23 mouse cellular contexts compared by ENCODE assay signal in the genomic region with DNA sequence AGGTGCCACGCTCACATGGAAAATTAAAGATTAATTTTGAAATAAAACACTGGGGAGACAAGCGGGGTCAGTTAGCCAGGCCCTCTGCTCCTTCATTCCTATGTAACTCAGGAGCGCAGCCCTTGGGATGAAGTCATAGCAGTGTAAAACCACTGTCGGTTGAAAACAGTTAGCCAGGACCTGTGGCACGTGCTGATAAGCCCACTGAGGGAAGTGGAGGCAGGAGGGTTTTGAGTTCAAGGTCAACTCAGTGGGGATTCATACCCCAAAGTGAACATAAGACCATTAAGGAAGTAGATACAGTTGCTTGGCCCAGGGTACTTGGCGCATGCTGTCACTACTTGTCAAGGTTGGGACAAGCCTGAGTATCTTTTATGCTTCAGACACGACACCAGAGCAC.
A peak's percentile ranks its signal among the peaks of the same experiment; 100 is the strongest.
DNase-seq lines count a peak whose midpoint lies in the region; ATAC-seq and TF ChIP-seq lines count a peak whose summit lies in the region.
"Had no signal": no experiment of that assay in that cellular context is flagged by ENCODE, and none has a peak within 500 bp of the region (broad histone marks: within the 10 kb centered on the region; RNA-seq: fewer than 3 reads in every experiment).

No protein-coding gene starts in this region.

- peak; percentile 73 to 94 for TF ChIP-seq EP300 in MEL (IDR thresholded peaks at IDR 0.05; ENCODE audit: low read depth in 1 of 2, low read length in 2 of 2)

- no peaks in the 10 kb centered on the region for H3K27me3 ChIP-seq in midbrain, postnatal 0 days (ENCODE audit: insufficient read depth, low read length)
- H3K27me3 ChIP-seq in midbrain, embryonic 10.5 days (ENCODE audit: low read depth, poor library complexity, severe bottlenecking): no peaks in the 10 kb centered on the region
- no peaks in the 10 kb centered on the region for H3K27me3 ChIP-seq in MEL (ENCODE audit: control insufficient read depth in 1 of 2, insufficient read depth in 2 of 2, low read length in 2 of 2)
- H3K27me3 ChIP-seq: CH12.LX; embryonic facial prominence, embryonic 12.5 days; forebrain, embryonic 13.5 days; Patski had no signal

- no peak for TF ChIP-seq CTCF in midbrain, postnatal 0 days (IDR thresholded peaks at IDR 0.05)
- no peak for TF ChIP-seq CTCF in MEL (IDR thresholded peaks at IDR 0.05 in 2 of 3, conservative IDR thresholded peaks at IDR 0.05 in 1 of 3; ENCODE audit: control insufficient read depth in 1 of 3, insufficient read depth in 1 of 3, low read depth in 2 of 3, low read length in 3 of 3, poor library complexity in 1 of 3, severe bottlenecking in 1 of 3)

- TF ChIP-seq RAD21 in MEL (IDR thresholded peaks at IDR 0.05; ENCODE audit: low read depth, low read length): no peak

- H3K9ac ChIP-seq in midbrain, postnatal 0 days (replicated peaks; ENCODE audit: low read length, poor library complexity, severe bottlenecking): no peak overlapping the region
- no peak overlapping the region for H3K9ac ChIP-seq in MEL (ENCODE audit: control insufficient read depth, low read depth, low read length, poor library complexity, severe bottlenecking)
- H3K9ac ChIP-seq: embryonic facial prominence, embryonic 12.5 days; forebrain, embryonic 13.5 days had no signal

- H3K27ac ChIP-seq in midbrain, postnatal 0 days (ENCODE audit: low read depth, low read length): 0 out of 2 replicates have a peak overlapping the region, but pooled peaks have one; percentile 12
- no peak overlapping the region for H3K27ac ChIP-seq in midbrain, embryonic 10.5 days (replicated peaks)
- H3K27ac ChIP-seq in MEL (ENCODE audit: control insufficient read depth, low read depth, low read length): peak overlapping the region; percentile 55; the same call in 1 of the 2 replicates
- H3K27ac ChIP-seq: embryonic facial prominence, embryonic 10.5 days; embryonic facial prominence, embryonic 12.5 days; forebrain, embryonic 13.5 days had no signal

- H3K4me2 ChIP-seq in midbrain, postnatal 0 days (ENCODE audit: low read depth, low read length, poor library complexity, severe bottlenecking): no peak overlapping the region
- H3K4me2 ChIP-seq: embryonic facial prominence, embryonic 12.5 days; forebrain, embryonic 13.5 days had no signal

- H3K4me1 ChIP-seq in midbrain, postnatal 0 days (ENCODE audit: insufficient read depth, low read length): 0 out of 2 replicates have a peak, but pooled peaks cover 7% of the 10 kb centered on the region
- H3K4me1 ChIP-seq in midbrain, embryonic 10.5 days: peaks cover 30% of the 10 kb centered on the region
- peaks cover 0 to 26% of the 10 kb centered on the region in 2 experiments; a peak in 2 of 4 replicates for H3K4me1 ChIP-seq in MEL (ENCODE audit: control insufficient read depth in 1 of 2, insufficient read depth in 2 of 2, low read length in 2 of 2)

- H3K79me2 ChIP-seq in MEL (ENCODE audit: control insufficient read depth, insufficient read depth, low read length, poor library complexity): no peaks in the 10 kb centered on the region

- DNase-seq in midbrain, postnatal 0 days (ENCODE audit: low spot score): no peak
- DNase-seq in midbrain, embryonic 10.5 days (ENCODE audit: low spot score): no peak
- peak; percentile 73 for DNase-seq in MEL (ENCODE audit: low read depth, low spot score)
- DNase-seq in urinary bladder, postnatal 25 days (ENCODE audit: low spot score): no peak
- DNase-seq in layer of hippocampus, adult 11-12 months (ENCODE audit: low spot score): no peak
- DNase-seq: adrenal gland, adult 8-10 months; adrenal gland, postnatal 14 days; adrenal gland, postnatal 36 days; B cell, adult 2 months; cerebellum, adult 11-12 months; cerebellum, adult 2 months; cerebellum, adult 9-10 months; cerebellum, postnatal 10 days; cerebellum, postnatal 25 days had no signal

- no peak for TF ChIP-seq POLR2A in MEL (IDR thresholded peaks at IDR 0.05; ENCODE audit: control insufficient read depth in 1 of 2, insufficient read depth in 1 of 2, low read depth in 1 of 2, low read length in 2 of 2, poor library complexity in 1 of 2)

- H3K36me3 ChIP-seq in midbrain, postnatal 0 days (ENCODE audit: insufficient read depth, low read length): peaks cover 55% of the 10 kb centered on the region
- H3K36me3 ChIP-seq in midbrain, embryonic 10.5 days: peaks cover 72% of the 10 kb centered on the region
- peaks cover 0 to 15% of the 10 kb centered on the region in 2 experiments for H3K36me3 ChIP-seq in MEL (ENCODE audit: control insufficient read depth in 1 of 2, insufficient read depth in 2 of 2, low read length in 2 of 2)

- no peaks in the 10 kb centered on the region for H3K9me3 ChIP-seq in midbrain, postnatal 0 days (ENCODE audit: low read length)
- H3K9me3 ChIP-seq in midbrain, embryonic 10.5 days (replicated peaks): no peaks in the 10 kb centered on the region
- H3K9me3 ChIP-seq in MEL (replicated peaks; ENCODE audit: insufficient read depth, low read length): no peaks in the 10 kb centered on the region
- H3K9me3 ChIP-seq: embryonic facial prominence, embryonic 10.5 days; embryonic facial prominence, embryonic 12.5 days; forebrain, embryonic 13.5 days; G1E had no signal

- WGBS in midbrain, postnatal 0 days: 94% methylated on average over 7 of the region's 7 CpGs
- WGBS in midbrain, embryonic 10.5 days: 94% methylated on average over 7 of the region's 7 CpGs

- ATAC-seq in midbrain, postnatal 0 days (ENCODE audit: low FRiP score): no peak
- ATAC-seq: activated CD4-positive, CD25-positive, alpha-beta regulatory T cell, adult 4 months; CD4-positive, CD25-positive, alpha-beta regulatory T cell, adult 4 months; forebrain, embryonic 13.5 days; forebrain, embryonic 16.5 days; Patski had no signal

- H3K4me3 ChIP-seq in midbrain, postnatal 0 days (ENCODE audit: low read depth, low read length): no peak overlapping the region
- no peak overlapping the region for H3K4me3 ChIP-seq in midbrain, embryonic 10.5 days
- H3K4me3 ChIP-seq in MEL (ENCODE audit: control insufficient read depth in 1 of 2, insufficient read depth in 1 of 2, low read depth in 2 of 2, low read length in 2 of 2): no peak overlapping the region
- H3K4me3 ChIP-seq: embryonic facial prominence, embryonic 10.5 days; embryonic facial prominence, embryonic 12.5 days; forebrain, embryonic 13.5 days had no signal

TF ChIP-seq in MEL, 35 proteins besides CTCF, POLR2A, EP300 and RAD21:
- peak; percentile 77 for TF ChIP-seq TCF12 (IDR thresholded peaks at IDR 0.05; ENCODE audit: low read depth, low read length)
- TF ChIP-seq JUND (IDR thresholded peaks at IDR 0.05; ENCODE audit: low read depth, low read length): no peak
- no peak for TF ChIP-seq ELF1 (IDR thresholded peaks at IDR 0.05; ENCODE audit: low read depth, low read length)
- peak; percentile 63 for TF ChIP-seq TAL1 (IDR thresholded peaks at IDR 0.05; ENCODE audit: low read length)
- no peak for TF ChIP-seq GABPA (IDR thresholded peaks at IDR 0.05; ENCODE audit: low read depth, low read length)
- no peak for TF ChIP-seq HCFC1 (IDR thresholded peaks at IDR 0.05; ENCODE audit: low read depth, low read length)
- no peak for TF ChIP-seq ZNF384 (IDR thresholded peaks at IDR 0.05; ENCODE audit: low read depth, low read length)
- peak; percentile 97 for TF ChIP-seq MYB (IDR thresholded peaks at IDR 0.05; ENCODE audit: low read depth, low read length)
- TF ChIP-seq MAFK (IDR thresholded peaks at IDR 0.05; ENCODE audit: borderline replicate concordance, low read depth, low read length): no peak
- no peak for TF ChIP-seq UBTF (IDR thresholded peaks at IDR 0.05; ENCODE audit: borderline replicate concordance, insufficient read depth, low read depth, low read length)
- TF ChIP-seq ETS1 (IDR thresholded peaks at IDR 0.05; ENCODE audit: low read depth, low read length): peak; percentile 61
- TF ChIP-seq RCOR1 (IDR thresholded peaks at IDR 0.05; ENCODE audit: low read depth, low read length): no peak
- TF ChIP-seq MXI1 (IDR thresholded peaks at IDR 0.05; ENCODE audit: low read depth, low read length): no peak
- no peak for TF ChIP-seq MEF2A (IDR thresholded peaks at IDR 0.05; ENCODE audit: extremely low read depth, insufficient replicate concordance, low read depth, low read length, poor library complexity, severe bottlenecking)
- peak; percentile 66 for TF ChIP-seq GATA1 (IDR thresholded peaks at IDR 0.05; ENCODE audit: low read depth, low read length)
- no peak for TF ChIP-seq USF1 (IDR thresholded peaks at IDR 0.05; ENCODE audit: low read depth, low read length)
- no peak for TF ChIP-seq USF2 (IDR thresholded peaks at IDR 0.05; ENCODE audit: borderline replicate concordance in 1 of 2, insufficient read depth in 1 of 2, low read depth in 1 of 2, low read length in 2 of 2)
- TF ChIP-seq ZC3H11A (IDR thresholded peaks at IDR 0.05; ENCODE audit: low read depth, low read length): no peak
- no peak for TF ChIP-seq SMC3 (IDR thresholded peaks at IDR 0.05; ENCODE audit: low read depth, low read length)
- TF ChIP-seq ZKSCAN1 (IDR thresholded peaks at IDR 0.05; ENCODE audit: low read depth, low read length): no peak
- no peak for TF ChIP-seq CHD1 (IDR thresholded peaks at IDR 0.05; ENCODE audit: low read depth, low read length)
- TF ChIP-seq POLR2AphosphoS2 (IDR thresholded peaks at IDR 0.05; ENCODE audit: low read length): no peak
- TF ChIP-seq POLR2AphosphoS5 (IDR thresholded peaks at IDR 0.05; ENCODE audit: borderline replicate concordance, low read depth, low read length): no peak
- TF ChIP-seq TBP (IDR thresholded peaks at IDR 0.05; ENCODE audit: low read depth, low read length): peak; percentile 50; the same call in 1 of the 2 replicates
- TF ChIP-seq SIN3A (IDR thresholded peaks at IDR 0.05; ENCODE audit: low read length): no peak
- TF ChIP-seq CHD2 (IDR thresholded peaks at IDR 0.05; ENCODE audit: low read length): no peak
- TF ChIP-seq NRF1 (IDR thresholded peaks at IDR 0.05; ENCODE audit: insufficient read depth, low read depth, low read length, poor library complexity, severe bottlenecking): no peak
- no peak for TF ChIP-seq NELFE (IDR thresholded peaks at IDR 0.05; ENCODE audit: low read depth, low read length)
- TF ChIP-seq KAT2A (conservative IDR thresholded peaks at IDR 0.05; ENCODE audit: low read depth, low read length): no peak
- no peak for TF ChIP-seq ZMIZ1 (IDR thresholded peaks at IDR 0.05; ENCODE audit: low read depth, low read length)
- no peak for TF ChIP-seq MAX (IDR thresholded peaks at IDR 0.05; ENCODE audit: low read length)
- peak; percentile 88 for TF ChIP-seq BHLHE40 (IDR thresholded peaks at IDR 0.05; ENCODE audit: borderline replicate concordance, low read depth, low read length)
- TF ChIP-seq MYC (IDR thresholded peaks at IDR 0.05; ENCODE audit: low read depth, low read length): peak; percentile 38; the same call in 1 of the 2 replicates
- no peak for TF ChIP-seq E2F4 (IDR thresholded peaks at IDR 0.05; ENCODE audit: borderline replicate concordance, low read depth, low read length)
TF ChIP-seq in MEL: peak in this region for 8.
